Mouse (Mus musculus) ovary, adult 18-20 months (tissue): ENCODE data around the gene Enpp5.

Experiments used
- DNase-seq: peaks from one replicate; pipeline ENCODE4 v3.0.0; 2022; ENCODE audit warnings: low spot score, mixed read lengths

Gene Enpp5

DNA sequence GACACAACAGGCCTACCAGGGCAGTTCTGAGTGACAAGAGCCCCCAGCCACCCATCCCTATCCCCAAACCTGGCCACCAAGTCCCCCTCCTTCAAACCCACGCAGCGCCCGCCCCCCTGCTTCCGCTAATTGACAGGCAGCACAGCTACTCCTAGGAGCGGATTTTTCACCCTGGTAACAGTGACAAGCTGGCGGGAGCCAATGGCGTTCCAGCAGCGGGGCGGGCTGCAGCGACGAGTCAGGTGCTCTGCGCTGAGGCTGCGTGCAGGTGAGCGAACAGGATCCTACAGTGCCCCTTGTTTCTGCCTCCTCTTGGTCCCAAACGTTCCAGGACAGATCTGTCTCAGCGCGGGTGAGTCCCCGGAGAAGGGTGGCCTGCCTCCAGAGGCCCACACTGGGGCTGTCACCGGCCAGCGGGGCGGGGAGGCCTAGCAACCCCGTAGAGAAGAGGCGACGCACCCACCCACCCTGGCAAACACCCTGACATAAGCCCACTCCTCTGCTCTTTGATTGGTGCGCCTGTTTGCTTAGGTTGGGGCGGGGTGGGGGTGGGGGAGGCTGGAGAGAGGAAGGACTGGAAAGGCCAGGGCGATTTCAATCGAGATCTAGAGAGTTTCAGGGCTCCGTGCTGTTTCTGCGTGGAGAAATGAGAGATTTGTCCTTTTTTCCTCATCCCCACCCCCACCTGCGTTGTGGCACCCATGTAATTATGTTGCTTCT, at the start of gene Enpp5:
Enpp5 (plus strand) TSS at position 183 of the 720 bp plus-strand sequence.
- peak; percentile 67 for DNase-seq

DNA sequence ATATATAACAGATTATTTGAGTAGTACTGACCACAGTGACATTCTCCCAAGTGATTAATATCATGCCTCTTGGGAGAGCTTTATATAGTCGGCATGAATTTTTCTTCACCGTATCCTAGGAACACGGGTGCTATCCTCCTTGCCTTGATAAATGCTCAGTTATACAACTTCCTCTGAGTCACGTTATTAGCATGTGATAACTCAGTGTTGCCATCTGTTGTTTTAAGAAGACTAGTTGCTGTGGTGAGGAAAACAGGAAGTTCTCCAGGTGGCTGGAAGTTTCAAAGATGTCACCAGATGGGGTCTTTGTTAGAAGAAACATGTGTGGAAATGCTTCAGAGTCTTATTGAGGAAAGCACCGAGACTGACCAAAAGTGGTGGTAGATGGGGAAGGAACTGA, 49.0 kb upstream of the Enpp5 start:
- no peak for DNase-seq

DNA sequence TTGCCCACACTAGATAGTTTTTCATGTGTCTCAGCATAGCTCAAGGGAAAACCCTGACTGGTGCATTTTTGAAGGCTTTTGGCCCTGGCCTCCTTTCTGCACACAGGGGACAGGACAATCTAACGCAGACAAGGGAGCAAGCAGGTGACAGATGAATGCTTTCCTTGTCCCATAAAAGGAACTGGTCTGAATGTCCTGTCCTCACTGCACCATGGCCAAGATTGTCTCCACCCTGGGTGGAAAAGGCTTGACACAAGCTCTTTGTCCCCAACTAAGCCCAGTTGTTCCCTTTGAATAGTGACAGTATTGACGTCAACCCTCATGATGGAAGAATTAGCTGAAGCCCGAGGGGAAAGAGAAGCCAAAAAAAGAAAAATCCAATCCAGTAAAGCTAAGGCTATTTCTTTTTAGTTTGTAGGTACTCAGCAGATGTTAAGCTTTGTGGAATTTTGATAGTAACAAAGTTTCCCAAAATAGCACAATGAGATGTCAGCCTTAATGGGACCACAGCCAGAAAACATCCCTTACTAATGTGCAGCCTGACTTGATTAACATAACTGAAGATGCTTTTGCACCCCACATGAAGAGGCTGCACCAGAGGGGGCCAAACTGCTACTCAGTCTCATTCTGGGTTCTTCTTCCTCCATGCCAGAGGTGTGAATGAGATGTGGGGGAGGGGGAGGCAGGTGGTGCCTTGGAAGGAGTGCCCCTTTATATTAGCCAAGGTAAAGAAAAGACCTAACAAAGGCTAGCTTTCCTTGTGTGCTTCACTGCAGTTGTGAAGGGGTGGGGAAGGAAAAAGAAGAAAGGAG, 47.6 kb upstream of the Enpp5 start:
- no peak for DNase-seq

DNA sequence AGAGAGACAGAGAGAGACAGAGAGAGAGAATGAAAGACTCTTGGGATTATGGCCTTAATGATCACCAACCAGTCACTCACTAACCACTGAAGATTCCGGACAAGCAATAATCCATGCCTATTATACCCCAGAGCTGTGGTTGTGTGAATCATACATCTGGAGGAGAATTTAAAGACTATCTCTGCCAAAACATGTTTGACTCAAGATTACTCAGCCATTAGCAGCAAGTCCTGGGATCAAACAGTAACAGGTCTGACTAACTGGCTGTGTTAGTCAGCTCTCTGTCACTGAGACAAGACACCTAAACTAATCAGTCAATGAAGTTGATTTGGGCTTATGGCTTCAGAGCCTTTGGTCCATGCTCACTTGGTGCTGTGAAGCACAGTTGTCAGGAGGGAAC, 43.6 kb upstream of the Enpp5 start:
- DNase-seq: no peak

DNA sequence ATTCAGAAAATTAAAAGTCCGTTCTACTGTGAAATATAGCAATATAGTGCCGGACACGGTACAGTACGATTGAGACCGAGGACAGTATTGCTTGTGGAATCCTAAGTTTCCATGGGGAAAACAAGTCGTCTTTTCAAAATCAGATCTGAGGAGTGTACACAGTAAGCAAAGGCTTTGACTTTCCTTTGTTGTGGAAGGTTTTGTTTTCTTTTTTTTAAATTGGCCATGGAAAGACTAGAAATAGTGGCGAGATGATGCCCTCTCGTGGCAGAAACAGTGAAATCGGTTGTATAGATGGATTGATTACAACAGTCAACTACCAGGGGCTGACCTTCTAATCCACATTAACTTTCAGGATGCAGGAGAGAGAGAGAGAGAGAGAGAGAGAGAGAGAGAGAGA, 40.0 kb upstream of the Enpp5 start:
- DNase-seq: no peak

DNA sequence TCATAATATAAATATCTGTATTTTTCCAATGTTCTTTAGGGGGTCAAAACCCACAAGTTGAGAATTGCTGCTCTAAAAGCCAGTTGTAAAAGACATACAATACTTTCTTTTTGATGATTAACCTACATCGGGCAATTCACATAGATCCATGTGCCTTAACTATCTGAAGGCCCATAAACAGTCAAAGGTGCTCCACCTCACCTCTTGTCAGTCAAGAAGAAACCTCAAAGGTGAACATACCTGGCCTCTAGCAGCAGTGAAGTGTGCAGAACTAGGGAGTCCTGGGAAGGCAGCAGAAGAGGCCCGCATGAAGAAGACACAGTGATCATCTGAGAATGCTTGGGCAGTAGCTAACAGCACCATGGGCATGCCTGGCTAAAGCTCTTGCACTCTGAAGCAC, 38.2 kb upstream of the Enpp5 start:
- no peak for DNase-seq

DNA sequence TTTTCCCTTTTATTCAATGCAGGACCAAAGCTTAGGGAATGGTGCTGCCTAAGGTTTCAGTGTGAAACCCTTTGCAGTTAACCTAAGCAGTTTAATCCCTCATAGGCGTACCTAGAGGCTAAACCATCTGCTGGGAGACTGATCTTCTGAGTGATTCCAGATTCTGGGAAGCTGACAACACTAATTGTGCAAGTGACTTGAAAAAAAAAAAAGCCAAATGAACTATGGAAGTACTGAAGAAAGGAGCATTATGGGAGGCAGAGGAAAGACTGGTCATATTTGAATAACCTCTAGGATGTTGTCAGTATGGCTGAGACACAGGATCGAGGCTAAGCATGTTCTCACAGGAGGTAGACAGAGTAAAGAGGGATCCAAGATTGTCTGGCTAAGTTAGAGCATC, 36.3 kb upstream of the Enpp5 start:
- no peak for DNase-seq

DNA sequence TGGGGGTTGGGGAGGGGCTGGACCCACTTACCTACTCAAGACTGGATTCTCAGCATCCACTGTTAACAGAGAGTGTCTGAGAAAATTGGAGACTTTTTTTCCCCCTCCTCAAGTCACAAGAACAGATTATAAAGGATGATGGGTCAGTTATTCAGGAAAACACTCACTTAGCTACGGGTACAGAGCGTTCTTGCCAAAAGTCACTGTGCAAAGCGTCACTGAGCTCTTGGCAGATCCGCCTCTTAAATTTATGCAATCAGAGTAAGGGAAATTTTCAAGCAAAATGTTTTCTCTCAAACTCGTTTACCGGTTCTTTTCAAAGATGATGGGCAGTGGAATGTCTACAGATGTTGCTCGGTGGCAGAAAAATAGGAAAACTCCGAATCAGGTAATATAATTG, 35.8 kb upstream of the Enpp5 start:
- DNase-seq: no peak

DNA sequence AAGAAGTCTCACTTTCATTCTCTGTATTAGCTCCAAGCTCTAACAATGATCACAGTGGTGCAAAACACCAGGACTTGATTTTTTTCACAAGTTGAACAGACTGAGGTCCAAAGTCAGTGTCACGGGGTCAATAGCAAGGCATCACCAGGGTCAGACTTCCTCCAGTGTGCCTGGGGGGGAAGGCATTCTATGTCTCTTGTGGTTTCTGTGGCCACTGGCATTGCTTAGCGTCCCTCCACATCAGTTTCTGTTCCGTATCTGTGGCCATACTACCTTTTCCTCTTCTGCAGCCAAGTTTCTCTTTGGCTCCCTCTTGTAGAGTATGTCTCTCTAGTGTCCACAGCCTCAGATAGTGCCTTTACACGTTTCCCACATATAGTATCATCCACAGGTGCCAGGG, 25.2 kb upstream of the Enpp5 start:
- no peak for DNase-seq

DNA sequence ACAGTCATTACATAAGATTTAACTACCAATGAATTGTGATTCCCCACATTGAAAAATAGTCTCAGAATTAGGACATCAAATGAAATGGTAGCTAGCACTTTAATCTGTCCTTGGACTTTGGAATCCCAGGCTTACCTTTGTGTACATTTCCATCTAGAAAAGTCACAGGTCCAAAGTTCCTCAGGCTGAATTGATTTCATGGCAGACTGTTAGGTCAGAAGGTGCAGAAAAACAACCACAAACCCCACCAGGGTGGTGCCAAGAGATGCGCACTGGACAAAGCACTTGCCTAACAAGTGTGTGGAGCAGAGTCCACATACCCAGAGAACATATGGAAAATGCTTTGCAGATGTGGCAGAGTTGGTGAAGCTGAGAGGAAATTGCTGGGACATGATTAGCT, 21.5 kb upstream of the Enpp5 start:
- DNase-seq: no peak

DNA sequence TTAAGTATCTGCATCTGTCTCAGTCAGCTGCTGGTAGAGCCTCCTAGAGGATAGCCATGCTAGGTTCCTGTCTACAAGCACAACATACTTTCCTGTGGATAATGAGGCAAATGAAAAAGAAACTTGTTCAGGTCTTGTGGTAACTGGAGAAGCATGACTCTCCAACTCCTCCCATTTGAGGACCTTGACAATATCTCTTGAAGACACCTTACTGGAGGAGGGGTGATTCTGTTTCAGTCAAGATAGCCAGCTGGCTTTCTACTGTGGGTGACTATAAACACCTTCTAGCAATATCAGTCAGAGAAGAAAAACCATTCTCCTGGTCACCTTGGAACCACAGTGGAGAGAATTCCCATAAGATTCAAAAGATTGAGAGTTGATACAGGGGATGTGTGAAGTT, 20.5 kb upstream of the Enpp5 start:
- no peak for DNase-seq

DNA sequence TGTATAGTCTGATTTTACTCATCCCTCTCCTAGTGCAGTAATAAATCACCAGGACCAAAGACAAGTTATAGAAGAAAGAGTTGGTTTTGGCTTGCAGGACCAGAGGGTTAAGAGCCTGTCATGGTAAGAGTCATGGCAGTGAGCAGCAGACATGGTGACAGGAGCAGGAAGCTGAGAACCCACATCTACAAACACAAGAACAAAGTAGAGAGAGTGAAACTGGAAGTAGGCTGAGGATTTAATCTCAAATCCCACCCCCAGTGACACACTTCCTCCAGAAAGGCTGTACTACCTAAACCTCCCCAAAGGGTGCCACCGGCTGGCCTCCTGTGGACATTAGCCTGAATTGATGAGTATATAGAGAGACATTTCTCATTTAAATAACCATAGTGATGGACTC, 17.8 kb upstream of the Enpp5 start:
- no peak for DNase-seq

DNA sequence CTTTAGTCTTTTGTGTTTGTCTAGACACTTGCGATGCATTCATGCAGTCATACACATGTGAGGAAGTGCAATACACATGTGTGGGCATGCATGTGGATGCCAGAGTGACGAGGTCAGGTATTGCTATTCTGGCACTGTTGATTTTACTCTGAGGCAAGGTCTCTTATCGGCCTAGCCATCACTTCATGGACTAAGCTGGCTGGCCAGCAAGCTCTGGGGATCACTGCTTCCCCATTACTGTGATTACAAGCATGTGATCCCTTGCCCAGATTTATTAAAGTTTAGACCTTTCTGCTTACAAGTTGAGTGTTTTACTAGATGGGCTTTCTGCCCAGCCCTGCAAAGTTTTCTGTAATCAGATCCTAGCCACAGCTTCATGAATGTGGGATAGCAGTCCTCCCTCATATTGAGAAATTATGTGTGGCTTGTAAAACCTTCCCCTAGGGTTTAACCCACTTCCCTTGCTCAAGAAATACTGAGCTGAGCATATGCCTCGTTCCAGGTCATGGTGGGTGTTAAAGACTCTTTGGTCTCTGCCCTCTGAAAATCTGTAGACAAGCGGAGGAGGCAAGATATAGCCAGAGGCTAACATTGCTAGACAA, 17.2 kb upstream of the Enpp5 start:
- DNase-seq: no peak

DNA sequence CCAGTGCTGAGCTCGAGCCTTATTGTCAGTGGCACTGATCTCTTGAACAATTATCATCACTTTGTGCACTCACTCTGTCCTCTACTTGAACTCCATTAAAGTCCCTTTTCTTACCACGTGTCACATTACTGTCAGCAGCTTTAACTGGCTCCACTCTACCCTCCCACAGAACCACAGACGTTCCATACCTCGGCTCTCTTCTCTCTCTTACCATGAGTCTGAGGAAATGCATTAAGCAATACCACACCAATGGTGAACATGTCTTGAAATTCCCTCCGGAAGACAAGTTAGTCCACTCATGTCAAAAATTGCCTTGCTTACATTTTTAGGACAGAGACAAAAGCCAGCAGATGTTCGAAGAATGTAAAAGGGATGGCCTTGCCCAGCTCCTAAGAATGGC, 9.7 kb upstream of the Enpp5 start:
- DNase-seq: no peak

DNA sequence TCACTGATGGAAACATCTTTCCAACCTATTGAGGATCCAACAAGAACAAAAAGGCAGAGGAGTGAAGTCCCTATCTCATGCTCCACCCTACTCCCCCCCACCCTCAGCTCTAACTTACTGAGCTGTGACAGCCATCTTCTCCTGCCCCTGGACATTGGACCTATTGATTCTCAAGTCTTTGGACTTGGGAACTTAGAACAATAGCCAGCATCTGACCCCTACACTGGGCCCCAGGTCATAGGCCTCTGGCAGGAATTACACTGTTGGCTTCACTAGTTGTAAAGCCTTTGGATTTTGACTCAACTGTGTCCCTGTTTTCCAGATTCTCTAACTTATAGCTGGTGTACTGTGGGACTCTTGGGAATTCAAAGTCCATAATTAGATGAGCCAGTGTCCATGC, 6.9 kb upstream of the Enpp5 start:
- DNase-seq: no peak

DNA sequence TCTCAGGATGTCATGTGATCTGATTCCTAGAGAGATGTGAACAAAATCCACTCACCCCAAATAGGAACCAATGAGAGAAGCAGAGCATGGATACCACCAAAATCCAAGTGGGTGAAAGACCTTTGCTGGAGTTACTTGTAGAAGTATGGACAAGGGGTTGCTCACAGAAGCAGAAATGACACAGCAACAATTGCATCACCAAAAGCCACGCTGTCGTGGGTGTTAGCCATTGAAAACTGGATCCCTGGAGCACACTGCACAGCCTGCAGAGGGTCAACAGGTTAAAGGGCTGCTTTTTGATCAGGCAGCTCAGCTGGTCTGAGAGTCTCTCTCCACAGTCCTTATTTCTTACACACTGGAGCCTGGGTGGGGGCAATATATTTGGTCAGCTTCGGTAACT, 3.0 kb upstream of the Enpp5 start:
- no peak for DNase-seq

DNA sequence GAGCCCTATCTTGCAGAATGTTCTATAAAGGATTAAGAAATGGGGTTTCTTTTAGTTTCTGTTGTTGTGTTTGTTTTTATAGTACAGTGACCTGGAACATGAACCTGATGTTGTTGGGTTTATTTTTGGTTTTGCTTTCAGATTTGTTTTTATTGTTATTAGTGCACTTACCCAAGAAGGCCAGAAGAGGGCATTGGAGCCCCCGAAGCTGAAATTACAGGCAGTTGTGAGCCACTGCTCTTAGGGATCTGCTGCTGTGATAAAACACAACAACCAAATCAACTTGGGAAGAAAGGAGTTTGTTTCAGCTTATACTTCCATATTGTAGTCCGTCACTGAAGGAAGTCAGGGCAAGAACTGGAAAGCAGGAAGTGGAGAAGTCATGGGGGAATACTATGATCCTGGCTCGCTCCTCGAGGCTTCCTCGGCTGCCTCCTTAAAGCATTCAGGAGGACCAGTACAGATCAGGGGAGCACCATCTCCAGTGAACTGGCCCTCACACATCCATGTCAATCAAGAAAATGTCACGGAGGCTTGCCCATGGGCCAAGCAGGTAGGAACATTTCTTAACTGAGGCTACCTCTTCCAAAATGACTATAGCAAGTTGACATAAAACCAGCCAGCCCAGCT, 2.4 kb upstream of the Enpp5 start:
- DNase-seq: no peak

DNA sequence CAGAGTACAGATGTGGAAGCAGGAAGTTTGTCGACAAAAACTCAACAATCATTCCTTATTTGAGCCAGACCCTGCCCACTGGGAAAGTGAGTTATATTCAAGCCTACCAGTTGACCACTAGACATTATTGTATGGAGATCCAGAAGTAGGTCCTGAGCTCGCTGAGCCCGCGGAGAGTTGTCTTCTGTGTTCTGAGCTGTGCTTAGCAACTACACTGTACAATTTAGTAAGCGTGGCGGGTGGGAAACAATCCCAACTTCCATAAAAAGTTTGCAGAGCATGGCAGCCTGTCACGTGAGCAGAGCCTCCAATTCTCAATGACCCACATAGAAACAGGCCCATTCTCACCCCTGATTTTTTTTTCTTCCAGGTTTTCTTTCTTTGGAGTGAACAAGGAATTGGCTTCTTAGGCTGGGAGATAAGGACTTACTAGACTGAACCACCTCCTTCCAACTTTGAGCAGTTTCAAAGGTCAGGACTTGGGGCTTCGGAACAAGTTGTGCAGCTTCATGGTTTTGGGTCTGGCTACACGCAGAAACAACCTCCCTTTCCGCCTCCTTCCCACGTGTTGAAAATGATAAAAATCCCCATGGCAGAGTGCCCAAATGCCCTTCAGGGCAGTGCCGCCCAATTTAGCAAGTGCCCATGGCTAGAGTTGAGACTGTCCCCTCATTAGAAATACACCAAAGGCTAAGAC, 1.3 kb upstream of the Enpp5 start:
- DNase-seq: no peak

DNA sequence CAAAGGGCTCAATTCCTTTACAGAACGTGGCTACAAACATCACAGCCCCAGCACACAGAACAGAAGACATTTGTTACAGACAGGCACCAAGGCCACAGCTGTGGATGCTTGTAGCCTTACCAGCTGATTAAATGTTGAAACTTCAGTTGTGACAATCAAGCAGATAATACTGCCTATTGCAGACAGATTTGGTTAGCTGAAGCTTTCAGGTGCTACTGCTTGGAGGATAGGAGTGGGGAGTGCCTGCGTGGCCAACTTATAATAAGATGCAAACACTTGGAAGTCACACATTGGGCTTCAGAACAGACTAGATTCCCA, 811 bp upstream of the Enpp5 start:
- no peak for DNase-seq

DNA sequence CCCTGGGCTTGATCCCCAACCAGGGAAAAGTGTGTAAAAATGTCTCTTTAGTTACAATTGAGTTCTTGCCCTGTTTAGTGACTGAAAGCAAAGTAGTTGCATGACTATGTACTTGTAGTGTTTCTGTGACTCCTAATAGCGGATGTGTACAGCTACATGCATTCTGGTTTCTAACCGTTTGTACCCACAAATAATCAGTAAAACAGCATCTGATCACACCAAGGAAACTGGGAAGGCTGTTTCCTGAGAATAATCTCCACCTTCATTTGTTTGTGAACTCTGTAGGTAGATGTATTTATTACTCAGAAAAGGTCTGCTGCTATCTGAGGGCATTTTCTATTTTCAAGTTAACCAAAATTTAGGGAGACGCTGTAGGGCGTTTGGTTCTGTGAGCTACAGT, 4.5 kb downstream of the Enpp5 start:
- no peak for DNase-seq

DNA sequence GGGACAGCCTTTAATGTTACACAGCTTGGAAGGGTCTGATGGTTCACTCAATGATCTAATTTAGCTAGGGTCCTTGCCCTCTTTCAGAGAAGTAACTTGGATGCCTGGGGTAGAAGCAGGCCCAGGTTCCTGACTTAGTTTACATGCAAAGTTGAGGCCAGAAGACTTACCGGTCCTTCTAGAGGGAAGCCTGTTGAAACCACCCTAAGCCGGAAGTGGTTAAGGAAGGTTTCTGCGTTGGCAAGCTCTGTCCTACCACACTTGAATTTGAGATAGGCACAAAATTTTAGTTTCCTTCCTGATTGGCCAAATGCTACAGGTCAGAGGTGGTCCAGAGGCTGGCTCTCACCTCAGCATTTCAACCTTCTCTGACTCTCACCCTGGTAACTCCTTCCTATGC, 9.6 kb downstream of the Enpp5 start:
- no peak for DNase-seq

DNA sequence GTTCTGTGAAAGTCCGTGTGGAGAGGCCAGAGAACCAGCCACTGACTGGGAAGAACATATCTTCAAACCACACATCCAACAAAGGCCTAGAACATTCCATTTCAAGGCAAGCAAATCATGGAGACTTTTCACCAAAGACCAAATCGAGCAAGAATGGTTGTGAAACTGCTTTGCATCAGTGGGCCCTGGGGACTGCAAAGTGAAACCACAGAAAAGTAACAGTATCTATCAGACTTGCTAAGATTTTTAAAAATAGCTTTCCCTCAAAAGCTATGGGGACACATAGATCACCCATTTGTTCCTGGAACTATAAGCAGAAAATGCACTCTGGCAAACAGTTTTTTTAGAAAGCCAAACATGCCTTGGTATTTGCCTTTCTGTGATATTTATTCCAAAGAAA, 12.3 kb downstream of the Enpp5 start:
- DNase-seq: no peak

DNA sequence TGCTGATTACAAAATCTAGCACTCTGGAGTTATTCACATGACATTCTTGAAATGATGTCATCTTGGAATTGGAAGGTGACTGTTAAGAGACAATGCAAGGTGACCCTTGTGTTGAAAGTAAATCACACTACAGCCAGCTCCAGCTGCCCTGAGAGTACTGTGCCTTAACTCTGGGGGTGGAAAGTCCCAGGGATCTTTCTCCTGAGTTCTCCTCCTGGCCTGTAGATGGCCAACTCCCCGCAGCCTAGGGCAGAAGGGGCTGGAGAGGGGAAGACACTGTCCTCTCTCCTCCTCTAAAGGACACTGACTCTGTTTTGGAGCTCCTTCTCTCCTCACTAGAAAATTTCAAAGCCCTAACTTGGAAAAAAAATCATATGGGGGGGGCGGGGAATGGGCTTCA, 12.9 kb downstream of the Enpp5 start:
- DNase-seq: no peak
